Mouse (Mus musculus) T-helper 17 cell (primary cell): Measurements from ENCODE around the gene Vmn2r45.
"Not testable (repeated sequence)": the region's sequence is repeated elsewhere in the genome, so short reads cannot be mapped to it uniquely, and the experiment has no call there.

Experiments used
- in situ Hi-C, 2 experiments: fragments of 300-600 bp; cut with MboI, MseI; formaldehyde crosslinking; loops; 1 replicate in 1 of 2; 2 replicates in 1 of 2; pipeline ENCODE4 v1.15.1; 2025; ENCODE audit warnings: high pct_unique_total_duplicates in 2 of 2

The Vmn2r45 gene

GRCm38 (mm10) chr7:8488975-8489374 lies at the start of gene Vmn2r45:
Vmn2r45 (minus strand) TSS chr7:8489075.
- in situ Hi-C loops: not testable (repeated sequence)
